Mouse (Mus musculus): ENCODE measurements around the gene Znrf4. TPM values are rescaled to one million over a fixed set of nuclear protein-coding genes. Genes with fewer than 3 reads are reported as not detected.

Gene Znrf4
- total and polyA plus RNA-seq, 2 experiments from 2014 or later = not detected

DNA sequence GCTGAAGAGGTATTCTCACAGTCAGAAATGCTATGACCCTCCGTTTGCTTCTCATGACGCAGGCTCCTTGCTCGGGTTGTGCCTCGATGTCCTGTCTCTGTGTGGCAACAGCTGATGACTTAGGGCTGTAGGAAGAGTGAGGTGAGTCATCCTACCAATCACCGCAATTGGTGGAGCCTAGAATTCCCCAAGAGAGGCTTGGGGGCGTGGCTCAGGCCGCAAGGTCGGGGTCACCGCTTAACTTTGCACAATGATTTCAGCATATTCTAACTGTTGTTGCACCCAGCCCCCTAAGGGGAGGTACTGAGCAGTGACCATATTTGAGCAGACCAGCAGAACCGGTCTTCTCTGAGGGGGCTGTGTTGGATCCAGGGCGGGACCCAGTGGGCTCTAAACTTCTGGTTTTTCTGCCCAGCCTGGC lies 34.0 kb downstream of the Znrf4 start:
- no peaks in the 10 kb centered on the region for H3K36me3 ChIP-seq (ENCODE audit: insufficient read depth, low read length)
- 0 out of 2 replicates have a peak, but pooled peaks cover 2% of the 10 kb centered on the region for H3K4me1 ChIP-seq (ENCODE audit: insufficient read depth, low read length)
- DNase-seq (ENCODE audit: low spot score) = no peak
- no peaks in the 10 kb centered on the region for H3K9me3 ChIP-seq (ENCODE audit: low read length)
- H3K9ac ChIP-seq (replicated peaks; ENCODE audit: low read length) = no peak overlapping the region
- ATAC-seq = no peak
- no peak for TF ChIP-seq CTCF (IDR thresholded peaks at IDR 0.05; ENCODE audit: low read depth)
- WGBS = 71% methylated on average over 11 of the region's 11 CpGs
- no peak overlapping the region for H3K4me3 ChIP-seq (ENCODE audit: low read length)
- no peak overlapping the region for H3K4me2 ChIP-seq (ENCODE audit: low read depth, low read length)
- H3K27me3 ChIP-seq (ENCODE audit: insufficient read depth, low read length) = no peaks in the 10 kb centered on the region
- no peak overlapping the region for H3K27ac ChIP-seq

DNA sequence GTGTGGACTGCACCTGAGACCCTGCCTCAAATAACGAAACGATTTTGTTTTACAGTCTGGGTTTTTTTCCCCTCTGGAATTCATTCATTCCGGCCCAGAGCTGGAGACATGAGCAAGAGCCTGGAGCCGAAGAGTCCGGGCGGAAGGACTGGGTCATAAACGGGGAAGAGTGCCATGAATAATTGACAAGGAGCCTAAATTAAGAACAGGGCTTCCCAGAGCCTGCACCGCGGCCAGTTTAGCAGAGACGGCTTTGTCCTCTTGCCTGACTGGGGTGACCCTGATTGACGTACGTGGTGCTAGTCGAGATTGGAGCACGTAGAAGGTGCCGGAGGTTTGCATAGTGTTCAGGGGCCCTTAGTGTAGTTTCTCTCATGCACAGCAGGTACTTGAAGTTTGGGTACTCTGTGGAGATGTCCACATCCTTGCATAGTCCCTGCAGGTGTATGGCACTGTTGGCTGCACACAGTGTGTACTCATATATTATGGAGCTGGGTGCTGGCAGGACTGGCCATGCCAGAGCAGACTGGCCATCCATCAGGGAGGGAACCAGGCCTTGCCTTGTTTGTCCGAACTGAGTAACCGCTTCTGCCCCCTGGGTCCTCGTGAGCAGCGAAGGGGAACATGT lies 34.9 kb downstream of the Znrf4 start:
- H3K4me3 ChIP-seq (ENCODE audit: low read length) = no peak overlapping the region
- H3K27me3 ChIP-seq (ENCODE audit: insufficient read depth, low read length) = no peaks in the 10 kb centered on the region
- no peak overlapping the region for H3K4me2 ChIP-seq (ENCODE audit: low read depth, low read length)
- WGBS = 77% methylated on average over 19 of the region's 19 CpGs
- DNase-seq (ENCODE audit: low spot score) (no peak), ATAC-seq (no peak)
- TF ChIP-seq CTCF (IDR thresholded peaks at IDR 0.05; ENCODE audit: low read depth) = no peak
- no peaks in the 10 kb centered on the region for H3K9me3 ChIP-seq (ENCODE audit: low read length)
- H3K36me3 ChIP-seq (ENCODE audit: insufficient read depth, low read length) = no peaks in the 10 kb centered on the region
- 0 out of 2 replicates have a peak, but pooled peaks cover 7% of the 10 kb centered on the region for H3K4me1 ChIP-seq (ENCODE audit: insufficient read depth, low read length)
- no peak overlapping the region for H3K9ac ChIP-seq (replicated peaks; ENCODE audit: low read length)
- H3K27ac ChIP-seq = no peak overlapping the region

DNA sequence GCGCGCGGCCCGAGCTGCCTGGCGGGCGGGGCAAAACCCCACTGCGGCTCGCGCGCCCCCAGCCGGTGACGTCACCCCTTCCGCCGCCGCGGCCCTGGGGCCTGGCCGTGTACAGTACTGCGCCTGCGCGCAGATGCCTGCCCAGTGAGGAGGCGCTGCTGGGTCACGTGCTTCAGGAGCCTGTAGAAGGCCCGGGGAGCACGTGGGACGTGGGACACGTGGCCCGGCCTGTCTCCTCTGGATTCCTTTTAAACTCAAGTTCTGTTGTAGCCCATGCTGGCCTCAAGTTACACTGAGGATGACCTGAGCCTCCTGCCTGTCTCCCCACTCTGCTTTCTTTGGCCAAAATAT lies 35.9 kb downstream of the Znrf4 start, which contains the start of gene Ptprs:
Gene Ptprs (minus strand): TSS at position 82 of the 351 bp plus-strand sequence.
- Histone ChIP-seq H3K9me3 (ENCODE audit: low read length) (no peaks in the 10 kb centered on the region), H3K9ac (replicated peaks; ENCODE audit: low read length) (peak within 1 kb of the TSS; percentile 99), H3K27me3 (ENCODE audit: insufficient read depth, low read length) (no peaks in the 10 kb centered on the region), H3K4me3 (ENCODE audit: low read length) (peak within 1 kb of the TSS; percentile 95), H3K27ac (peak within 1 kb of the TSS; percentile 98), H3K4me1 (ENCODE audit: insufficient read depth, low read length) (0 out of 2 replicates have a peak, but pooled peaks cover 7% of the 10 kb centered on the region), H3K36me3 (ENCODE audit: insufficient read depth, low read length) (no peaks in the 10 kb centered on the region), H3K4me2 (ENCODE audit: low read depth, low read length) (peak within 1 kb of the TSS; percentile 98)
- DNase-seq (ENCODE audit: low spot score) (peak; percentile 99), ATAC-seq (peak; percentile 92)
- WGBS = 0% methylated on average over 27 of the region's 27 CpGs
- TF ChIP-seq CTCF (IDR thresholded peaks at IDR 0.05; ENCODE audit: low read depth) = 0 out of 2 replicates have a peak, but pooled peaks have one; percentile 1

DNA sequence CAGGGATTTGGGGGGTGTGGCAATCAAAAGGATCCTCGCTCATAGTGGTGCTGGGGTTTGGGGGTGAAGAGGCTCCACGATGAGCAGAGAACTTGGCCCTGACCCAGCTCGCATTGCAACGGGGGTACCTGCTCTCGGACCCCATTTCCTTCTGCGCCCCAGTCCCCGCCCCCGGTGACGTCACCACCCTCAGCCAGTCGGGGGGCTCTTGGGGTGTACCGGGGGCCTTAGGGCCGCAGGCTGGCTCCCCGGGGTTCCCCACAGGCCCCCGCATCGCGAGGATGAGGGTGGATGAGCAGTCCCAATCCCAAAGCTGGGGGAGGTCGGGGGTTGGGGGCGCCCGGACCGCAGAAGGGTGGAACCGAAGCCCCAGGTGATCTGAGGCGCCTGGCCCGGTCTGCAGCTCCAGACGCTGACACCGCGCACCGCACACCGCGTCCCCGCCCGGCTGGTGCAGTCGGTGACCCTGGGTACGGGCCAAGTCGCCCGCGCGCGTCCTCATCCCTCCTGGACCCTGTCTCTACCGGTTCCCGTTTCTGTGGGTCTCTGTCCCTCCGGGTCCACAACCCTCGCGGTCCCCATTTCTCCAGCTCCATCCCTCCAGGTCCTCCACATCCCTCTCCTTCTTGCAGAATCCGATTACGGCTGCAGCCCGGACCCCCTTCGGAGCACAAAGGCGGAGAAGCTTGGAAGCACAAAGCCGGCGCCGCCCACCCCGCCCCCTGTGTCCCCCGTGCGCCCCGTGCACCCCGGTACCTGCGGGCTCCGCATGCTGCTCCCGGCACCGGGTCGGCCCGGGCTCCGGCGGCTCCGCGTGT lies 36.4 kb downstream of the Znrf4 start:
- DNase-seq (ENCODE audit: low spot score) (peak; percentile 68), ATAC-seq (peak; percentile 27)
- H3K4me2 ChIP-seq (ENCODE audit: low read depth, low read length) = peak overlapping the region; percentile 98
- TF ChIP-seq CTCF (IDR thresholded peaks at IDR 0.05; ENCODE audit: low read depth) = no peak
- H3K9ac ChIP-seq (replicated peaks; ENCODE audit: low read length) = peak overlapping the region; percentile 99
- no peaks in the 10 kb centered on the region for H3K27me3 ChIP-seq (ENCODE audit: insufficient read depth, low read length)
- WGBS = 1% methylated on average over 61 of the region's 66 CpGs
- peak overlapping the region; percentile 98 for H3K27ac ChIP-seq
- H3K36me3 ChIP-seq (ENCODE audit: insufficient read depth, low read length) = no peaks in the 10 kb centered on the region
- peaks cover 12% of the 10 kb centered on the region for H3K4me1 ChIP-seq (ENCODE audit: insufficient read depth, low read length)
- H3K9me3 ChIP-seq (ENCODE audit: low read length) = no peaks in the 10 kb centered on the region
- peak overlapping the region; percentile 95 for H3K4me3 ChIP-seq (ENCODE audit: low read length)

DNA sequence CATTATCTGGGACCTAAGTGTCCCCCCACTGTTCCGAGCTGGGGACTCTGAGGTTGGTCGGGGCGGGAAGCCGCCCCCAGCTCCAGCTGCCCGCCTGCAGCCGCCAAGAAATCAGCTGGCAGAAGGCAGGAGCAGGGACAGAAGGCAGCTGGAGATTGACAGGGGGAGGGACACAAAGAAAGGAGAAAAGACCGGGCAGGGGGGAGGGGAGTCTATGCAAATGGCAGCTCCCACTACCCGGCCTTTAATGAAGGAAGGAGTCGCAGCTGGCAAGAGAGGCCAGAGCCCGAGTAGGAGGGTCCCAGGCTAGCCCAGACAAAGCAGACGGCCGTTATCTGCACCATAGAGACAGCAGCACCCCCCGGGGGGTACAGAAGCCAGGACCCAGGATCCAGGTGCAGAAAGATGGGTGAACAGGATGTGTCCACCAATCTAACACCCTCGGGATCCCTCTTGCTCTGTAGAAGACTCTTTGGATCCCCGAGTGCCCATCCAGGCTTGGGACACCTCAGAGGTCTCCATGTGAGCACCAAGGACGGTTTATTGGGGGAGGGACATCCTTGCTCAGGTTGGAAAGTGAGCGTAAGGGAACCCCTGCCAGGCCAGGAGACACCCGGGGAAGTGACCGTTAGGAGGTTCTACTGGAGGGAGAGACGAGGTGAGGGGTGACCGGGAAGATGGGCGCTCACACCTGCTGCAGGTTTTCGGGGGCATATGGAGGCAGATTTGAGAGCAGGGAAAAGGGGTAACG lies 37.2 kb downstream of the Znrf4 start:
- no peak for TF ChIP-seq CTCF (IDR thresholded peaks at IDR 0.05; ENCODE audit: low read depth)
- peak; percentile 88 for DNase-seq (ENCODE audit: low spot score)
- H3K4me1 ChIP-seq (ENCODE audit: insufficient read depth, low read length) = peaks cover 20% of the 10 kb centered on the region
- no peaks in the 10 kb centered on the region for H3K27me3 ChIP-seq (ENCODE audit: insufficient read depth, low read length)
- peak; percentile 18 for ATAC-seq
- peak overlapping the region; percentile 95 for H3K4me3 ChIP-seq (ENCODE audit: low read length)
- no peaks in the 10 kb centered on the region for H3K9me3 ChIP-seq (ENCODE audit: low read length)
- no peaks in the 10 kb centered on the region for H3K36me3 ChIP-seq (ENCODE audit: insufficient read depth, low read length)
- peak overlapping the region; percentile 99 for H3K9ac ChIP-seq (replicated peaks; ENCODE audit: low read length)
- H3K27ac ChIP-seq = peak overlapping the region; percentile 98
- H3K4me2 ChIP-seq (ENCODE audit: low read depth, low read length) = peak overlapping the region; percentile 98
- WGBS = under 1% methylated on average over 24 of the region's 24 CpGs

DNA sequence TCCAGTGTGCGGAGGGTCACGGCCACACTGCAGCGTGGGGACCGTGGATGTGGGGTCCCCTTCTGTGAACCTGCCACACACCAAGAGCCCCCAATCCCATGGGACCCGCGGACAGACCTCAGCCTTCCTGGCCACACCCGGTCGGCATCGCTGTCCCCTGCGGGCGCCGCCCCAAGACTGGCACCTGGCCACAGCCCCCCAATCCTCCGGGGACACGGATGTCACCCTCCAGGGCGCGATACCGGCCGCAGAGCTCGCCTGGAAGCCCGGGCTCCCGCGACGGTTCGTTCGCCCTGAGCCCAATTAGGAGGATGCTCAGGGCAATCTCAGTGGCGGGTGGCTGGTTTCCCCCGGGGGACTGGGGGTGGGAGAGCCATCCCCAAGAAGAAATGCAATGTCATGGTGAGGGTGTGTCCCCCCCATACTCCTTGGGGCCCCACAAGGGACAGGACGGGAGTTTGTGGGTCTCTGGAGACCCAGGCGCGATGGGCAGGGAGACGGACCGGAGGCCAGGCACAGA lies 37.9 kb downstream of the Znrf4 start:
- peak overlapping the region; percentile 98 for H3K4me2 ChIP-seq (ENCODE audit: low read depth, low read length)
- 4% methylated on average over 30 of the region's 32 CpGs for WGBS
- H3K9me3 ChIP-seq (ENCODE audit: low read length) = no peaks in the 10 kb centered on the region
- no peak for ATAC-seq
- TF ChIP-seq CTCF (IDR thresholded peaks at IDR 0.05; ENCODE audit: low read depth) = no peak
- DNase-seq (ENCODE audit: low spot score) = no peak
- H3K27ac ChIP-seq = peak overlapping the region; percentile 98
- no peaks in the 10 kb centered on the region for H3K27me3 ChIP-seq (ENCODE audit: insufficient read depth, low read length)
- H3K9ac ChIP-seq (replicated peaks; ENCODE audit: low read length) = peak overlapping the region; percentile 99
- peak overlapping the region; percentile 95 for H3K4me3 ChIP-seq (ENCODE audit: low read length)
- H3K4me1 ChIP-seq (ENCODE audit: insufficient read depth, low read length) = peaks cover 26% of the 10 kb centered on the region
- H3K36me3 ChIP-seq (ENCODE audit: insufficient read depth, low read length) = no peaks in the 10 kb centered on the region

Data from hindbrain, postnatal 0 days (tissue).